Mouse (Mus musculus): ENCODE measurements around the gene Rps27rt. TPM values are rescaled to one million over a fixed set of nuclear protein-coding genes. Genes with fewer than 3 reads are reported as not detected.

The Rps27rt gene
- polyA plus RNA-seq, 1 experiment from 2014 or later, result 524 TPM

GRCm38 (mm10) chr9:115005446-115005845 is 22.9 kb upstream of the Rps27rt start:
- Histone ChIP-seq H3K27ac (0 out of 2 replicates have a peak overlapping the region, but pooled peaks have one; percentile 35), H3K27me3 (no peaks in the 10 kb centered on the region), H3K4me2 (no peak overlapping the region), H3K36me3 (no peaks in the 10 kb centered on the region), H3K9me3 (peaks cover 13% of the 10 kb centered on the region), H3K9ac (replicated peaks) (no peak overlapping the region), H3K4me1 (replicated peaks) (peaks cover 10% of the 10 kb centered on the region), H3K4me3 (replicated peaks) (no peak overlapping the region)
- WGBS, result 80% methylated on average over 10 of the region's 10 CpGs
- no peak for ATAC-seq (ENCODE audit: insufficient number of reproducible peaks, insufficient read depth, low FRiP score, low TSS enrichment, low read depth)

GRCm38 (mm10) chr9:114999771-115000146 is 17.2 kb upstream of the Rps27rt start:
- H3K27ac ChIP-seq, result no peak overlapping the region
- no peak overlapping the region for H3K9ac ChIP-seq (replicated peaks)

GRCm38 (mm10) chr9:114999010-114999770 is 16.7 kb upstream of the Rps27rt start:
- Histone ChIP-seq H3K27ac (no peak overlapping the region), H3K4me1 (replicated peaks) (no peaks in the 10 kb centered on the region), H3K9ac (replicated peaks) (no peak overlapping the region), H3K4me3 (replicated peaks) (no peak overlapping the region), H3K27me3 (no peaks in the 10 kb centered on the region), H3K4me2 (no peak overlapping the region), H3K36me3 (no peaks in the 10 kb centered on the region), H3K9me3 (no peaks in the 10 kb centered on the region; the same call in 1 of the 2 replicates)
- WGBS, result 89% methylated on average over 6 of the region's 6 CpGs
- ATAC-seq (ENCODE audit: insufficient number of reproducible peaks, insufficient read depth, low FRiP score, low TSS enrichment, low read depth), result no peak

More at GRCm38 (mm10) chr9:114999771-115000146, 17.2 kb upstream of the Rps27rt start:
- H3K36me3 ChIP-seq, result no peaks in the 10 kb centered on the region
- ATAC-seq (ENCODE audit: insufficient number of reproducible peaks, insufficient read depth, low FRiP score, low TSS enrichment, low read depth), result no peak
- no peaks in the 10 kb centered on the region; the same call in 1 of the 2 replicates for H3K9me3 ChIP-seq
- H3K4me1 ChIP-seq (replicated peaks), result no peaks in the 10 kb centered on the region; the same call in 1 of the 2 replicates
- no peaks in the 10 kb centered on the region for H3K27me3 ChIP-seq
- no peak overlapping the region for H3K4me2 ChIP-seq
- 67% methylated on average over 5 of the region's 5 CpGs for WGBS
- no peak overlapping the region for H3K4me3 ChIP-seq (replicated peaks)

GRCm38 (mm10) chr9:114996489-114996888 is 13.9 kb upstream of the Rps27rt start:
- H3K9me3 ChIP-seq, result peaks cover 9% of the 10 kb centered on the region; the same call in 1 of the 2 replicates
- no peak for ATAC-seq (ENCODE audit: insufficient number of reproducible peaks, insufficient read depth, low FRiP score, low TSS enrichment, low read depth)
- WGBS, result 93% methylated on average over 6 of the region's 6 CpGs
- no peak overlapping the region for H3K4me3 ChIP-seq (replicated peaks)
- no peak overlapping the region for H3K9ac ChIP-seq (replicated peaks)
- no peaks in the 10 kb centered on the region for H3K36me3 ChIP-seq
- no peaks in the 10 kb centered on the region for H3K27me3 ChIP-seq
- no peaks in the 10 kb centered on the region for H3K4me1 ChIP-seq (replicated peaks)
- no peak overlapping the region for H3K4me2 ChIP-seq
- no peak overlapping the region for H3K27ac ChIP-seq

- H3K27ac ChIP-seq, result no peak overlapping the region
- H3K27me3 ChIP-seq, result no peaks in the 10 kb centered on the region
- 92% methylated on average over 4 of the region's 4 CpGs for WGBS
- no peaks in the 10 kb centered on the region for H3K4me1 ChIP-seq (replicated peaks)
- H3K4me3 ChIP-seq (replicated peaks), result no peak overlapping the region
- no peak overlapping the region for H3K4me2 ChIP-seq
- no peaks in the 10 kb centered on the region for H3K36me3 ChIP-seq
- no peak for ATAC-seq (ENCODE audit: insufficient number of reproducible peaks, insufficient read depth, low FRiP score, low TSS enrichment, low read depth)
- H3K9ac ChIP-seq (replicated peaks), result no peak overlapping the region
- H3K9me3 ChIP-seq, result peaks cover 9% of the 10 kb centered on the region; the same call in 1 of the 2 replicates
These were observed 13.2 kb upstream of the Rps27rt start for GRCm38 (mm10) chr9:114995716-114996115.

- peaks cover 9% of the 10 kb centered on the region; the same call in 1 of the 2 replicates for H3K9me3 ChIP-seq
- WGBS, result 96% methylated on average over 4 of the region's 4 CpGs
- H3K4me1 ChIP-seq (replicated peaks), result no peaks in the 10 kb centered on the region
These were observed 12.7 kb upstream of the Rps27rt start for GRCm38 (mm10) chr9:114995250-114995649.

GRCm38 (mm10) chr9:114992528-114992927 is 10.0 kb upstream of the Rps27rt start:
- Histone ChIP-seq H3K4me1 (replicated peaks) (peaks cover 7% of the 10 kb centered on the region), H3K4me2 (no peak overlapping the region), H3K9ac (replicated peaks) (no peak overlapping the region), H3K27me3 (no peaks in the 10 kb centered on the region), H3K27ac (no peak overlapping the region), H3K36me3 (no peaks in the 10 kb centered on the region), H3K9me3 (peaks cover 9% of the 10 kb centered on the region; the same call in 1 of the 2 replicates), H3K4me3 (replicated peaks) (no peak overlapping the region)
- WGBS, result 93% methylated on average over 2 of the region's 2 CpGs
- ATAC-seq (ENCODE audit: insufficient number of reproducible peaks, insufficient read depth, low FRiP score, low TSS enrichment, low read depth), result no peak

More at GRCm38 (mm10) chr9:114995250-114995649, 12.7 kb upstream of the Rps27rt start:
- H3K27ac ChIP-seq, result no peak overlapping the region
- ATAC-seq (ENCODE audit: insufficient number of reproducible peaks, insufficient read depth, low FRiP score, low TSS enrichment, low read depth), result no peak
- H3K36me3 ChIP-seq, result no peaks in the 10 kb centered on the region
- H3K27me3 ChIP-seq, result no peaks in the 10 kb centered on the region
- H3K9ac ChIP-seq (replicated peaks), result no peak overlapping the region
- H3K4me3 ChIP-seq (replicated peaks), result no peak overlapping the region
- H3K4me2 ChIP-seq, result no peak overlapping the region

GRCm38 (mm10) chr9:114990421-114990820 is 7.9 kb upstream of the Rps27rt start:
- no peak overlapping the region for H3K4me2 ChIP-seq
- 72% methylated on average over 10 of the region's 10 CpGs for WGBS
- H3K9ac ChIP-seq (replicated peaks), result no peak overlapping the region
- H3K27ac ChIP-seq, result no peak overlapping the region
- peaks cover 7% of the 10 kb centered on the region for H3K4me1 ChIP-seq (replicated peaks)
- ATAC-seq (ENCODE audit: insufficient number of reproducible peaks, insufficient read depth, low FRiP score, low TSS enrichment, low read depth), result no peak
- no peak overlapping the region for H3K4me3 ChIP-seq (replicated peaks)
- peaks cover 9% of the 10 kb centered on the region; the same call in 1 of the 2 replicates for H3K9me3 ChIP-seq
- no peaks in the 10 kb centered on the region for H3K36me3 ChIP-seq
- no peaks in the 10 kb centered on the region for H3K27me3 ChIP-seq

GRCm38 (mm10) chr9:114988610-114989327 is 6.2 kb upstream of the Rps27rt start:
- Histone ChIP-seq H3K9ac (replicated peaks) (no peak overlapping the region), H3K36me3 (no peaks in the 10 kb centered on the region), H3K9me3 (peaks cover 9% of the 10 kb centered on the region; the same call in 1 of the 2 replicates), H3K4me2 (no peak overlapping the region), H3K27ac (no peak overlapping the region), H3K4me3 (replicated peaks) (no peak overlapping the region), H3K27me3 (no peaks in the 10 kb centered on the region), H3K4me1 (replicated peaks) (peaks cover 7% of the 10 kb centered on the region)
- 74% methylated on average over 6 of the region's 6 CpGs for WGBS
- ATAC-seq (ENCODE audit: insufficient number of reproducible peaks, insufficient read depth, low FRiP score, low TSS enrichment, low read depth), result no peak

GRCm38 (mm10) chr9:114988029-114988428 is 5.5 kb upstream of the Rps27rt start:
- no peak overlapping the region for H3K27ac ChIP-seq
- H3K36me3 ChIP-seq, result no peaks in the 10 kb centered on the region
- no peaks in the 10 kb centered on the region for H3K27me3 ChIP-seq
- WGBS, result 90% methylated on average over 3 of the region's 3 CpGs
- H3K9me3 ChIP-seq, result peaks cover 8% of the 10 kb centered on the region; the same call in 1 of the 2 replicates
- no peak overlapping the region for H3K9ac ChIP-seq (replicated peaks)
- H3K4me1 ChIP-seq (replicated peaks), result peaks cover 7% of the 10 kb centered on the region
- H3K4me3 ChIP-seq (replicated peaks), result no peak overlapping the region
- no peak for ATAC-seq (ENCODE audit: insufficient number of reproducible peaks, insufficient read depth, low FRiP score, low TSS enrichment, low read depth)
- H3K4me2 ChIP-seq, result no peak overlapping the region

GRCm38 (mm10) chr9:114986361-114986760 is 3.8 kb upstream of the Rps27rt start:
- Histone ChIP-seq H3K9me3 (no peaks in the 10 kb centered on the region), H3K27me3 (no peaks in the 10 kb centered on the region), H3K27ac (no peak overlapping the region), H3K36me3 (no peaks in the 10 kb centered on the region), H3K9ac (replicated peaks) (no peak overlapping the region), H3K4me3 (replicated peaks) (no peak overlapping the region), H3K4me2 (no peak overlapping the region), H3K4me1 (replicated peaks) (peaks cover 7% of the 10 kb centered on the region)
- ATAC-seq (ENCODE audit: insufficient number of reproducible peaks, insufficient read depth, low FRiP score, low TSS enrichment, low read depth), result no peak
- 84% methylated on average over 5 of the region's 5 CpGs for WGBS
